Mouse (Mus musculus): ENCODE results near the gene Olfr143. TPM values are rescaled to one million over a fixed set of nuclear protein-coding genes. Genes with fewer than 3 reads are reported as not detected.

The Olfr143 gene
- not detected in 2 replicates for polyA plus RNA-seq (2015; fragmentation: Nextera tagmentation; extraction: Ambion mirVana)

GRCm38 (mm10) chr9:38252474-38252873, at the start of gene Olfr143:
TSS of gene Olfr143 (plus strand) at chr9:38252774.

DNA sequence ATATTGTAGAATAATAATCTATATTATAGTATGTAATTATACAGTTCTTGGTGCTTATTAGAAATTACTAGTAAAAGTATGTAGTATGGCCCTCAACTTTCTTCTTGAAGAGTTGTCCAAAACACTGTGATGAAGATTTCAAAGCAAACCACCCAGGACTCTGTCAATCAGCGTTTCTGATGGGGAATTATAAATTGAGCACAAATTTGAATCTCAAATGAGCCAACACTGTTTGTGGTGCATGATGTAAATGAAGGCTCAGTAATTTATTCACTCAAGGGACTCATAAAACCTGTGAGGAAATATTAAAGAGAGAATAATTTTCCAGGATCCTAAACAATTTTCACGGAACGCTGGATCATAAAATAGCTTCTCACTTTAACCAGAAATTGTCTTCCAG, 44.5 kb upstream of the Olfr143 start, which contains the start of gene Olfr893:
Gene Olfr893 (plus strand): TSS at position 301 of the 400 bp plus-strand sequence.

DNA sequence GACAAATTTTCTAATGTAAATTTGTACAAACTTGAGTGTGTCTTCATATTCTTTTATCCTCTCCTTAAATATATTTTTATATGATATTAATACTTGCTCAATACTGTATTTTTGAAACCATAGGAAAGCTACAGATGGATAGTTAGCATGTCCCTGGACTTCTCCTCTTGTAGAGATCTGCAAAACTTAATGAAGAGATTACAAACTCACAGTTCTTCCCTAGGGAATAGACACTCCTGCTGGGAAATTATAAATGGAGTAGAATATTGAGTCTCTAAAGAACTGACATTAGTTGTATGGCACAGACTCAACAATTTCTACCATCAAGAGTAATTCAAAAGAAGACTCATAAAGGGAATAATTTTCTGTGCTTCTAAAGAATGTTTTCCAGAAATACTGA, 34.8 kb upstream of the Olfr143 start, which contains the start of gene Olfr894:
Gene Olfr894 (plus strand): TSS at position 301 of the 400 bp plus-strand sequence.

GRCm38 (mm10) chr9:38267551-38267950, 15.0 kb downstream of the Olfr143 start, which contains the start of gene Olfr895:
TSS of gene Olfr895 (plus strand) at chr9:38267851.

GRCm38 (mm10) chr9:38290807-38291206, 38.2 kb downstream of the Olfr143 start, which contains the start of gene Olfr896-ps1:
TSS of gene Olfr896-ps1 (plus strand) at chr9:38291107.

Other genes with a start within 250 kb of the Olfr143 start
- not detected in 2 replicates for gene Olfr883, start 227.0 kb upstream of the Olfr143 start, polyA plus RNA-seq (2015; fragmentation: Nextera tagmentation; extraction: Ambion mirVana)
- not detected in 2 replicates for gene Olfr884, start 206.2 kb upstream of the Olfr143 start, polyA plus RNA-seq (2015; fragmentation: Nextera tagmentation; extraction: Ambion mirVana)
- not detected in 2 replicates for gene Olfr885, start 191.5 kb upstream of the Olfr143 start, polyA plus RNA-seq (2015; fragmentation: Nextera tagmentation; extraction: Ambion mirVana)
- not detected in 2 replicates for gene Olfr887, start 168.7 kb upstream of the Olfr143 start, polyA plus RNA-seq (2015; fragmentation: Nextera tagmentation; extraction: Ambion mirVana)
- gene Olfr888, start 144.6 kb upstream of the Olfr143 start, polyA plus RNA-seq (2015; fragmentation: Nextera tagmentation; extraction: Ambion mirVana), result not detected in 2 replicates
- 0.08 and 0.11 TPM in 2 replicates for gene Olfr889, start 137.6 kb upstream of the Olfr143 start, polyA plus RNA-seq (2015; fragmentation: Nextera tagmentation; extraction: Ambion mirVana)
- not detected in 2 replicates for gene Olfr890, start 110.3 kb upstream of the Olfr143 start, polyA plus RNA-seq (2015; fragmentation: Nextera tagmentation; extraction: Ambion mirVana)
- not detected in 2 replicates for gene Olfr891, start 72.0 kb upstream of the Olfr143 start, polyA plus RNA-seq (2015; fragmentation: Nextera tagmentation; extraction: Ambion mirVana)
- gene Olfr893, start 44.4 kb upstream of the Olfr143 start, polyA plus RNA-seq (2015; fragmentation: Nextera tagmentation; extraction: Ambion mirVana), result not detected in 2 replicates
- not detected in 2 replicates for gene Olfr894, start 34.7 kb upstream of the Olfr143 start, polyA plus RNA-seq (2015; fragmentation: Nextera tagmentation; extraction: Ambion mirVana)
- gene Olfr895, start 15.1 kb downstream of the Olfr143 start, polyA plus RNA-seq (2015; fragmentation: Nextera tagmentation; extraction: Ambion mirVana), result not detected in 2 replicates
- gene Olfr896-ps1, start 38.3 kb downstream of the Olfr143 start, polyA plus RNA-seq (2015; fragmentation: Nextera tagmentation; extraction: Ambion mirVana), result not detected in 2 replicates
- gene Olfr25, start 76.3 kb downstream of the Olfr143 start, polyA plus RNA-seq (2015; fragmentation: Nextera tagmentation; extraction: Ambion mirVana), result not detected in 2 replicates
- gene Olfr898, start 95.6 kb downstream of the Olfr143 start, polyA plus RNA-seq (2015; fragmentation: Nextera tagmentation; extraction: Ambion mirVana), result not detected in 2 replicates
- gene Olfr250, start 114.1 kb downstream of the Olfr143 start, polyA plus RNA-seq (2015; fragmentation: Nextera tagmentation; extraction: Ambion mirVana), result not detected in 2 replicates
- gene Olfr251, start 124.3 kb downstream of the Olfr143 start, polyA plus RNA-seq (2015; fragmentation: Nextera tagmentation; extraction: Ambion mirVana), result not detected in 2 replicates
- not detected in 2 replicates for gene Olfr147, start 148.9 kb downstream of the Olfr143 start, polyA plus RNA-seq (2015; fragmentation: Nextera tagmentation; extraction: Ambion mirVana)
- gene Olfr901, start 176.7 kb downstream of the Olfr143 start, polyA plus RNA-seq (2015; fragmentation: Nextera tagmentation; extraction: Ambion mirVana), result not detected in 2 replicates
- gene Olfr902, start 194.9 kb downstream of the Olfr143 start, polyA plus RNA-seq (2015; fragmentation: Nextera tagmentation; extraction: Ambion mirVana), result not detected in 2 replicates
- not detected in 2 replicates for gene Olfr904, start 210.4 kb downstream of the Olfr143 start, polyA plus RNA-seq (2015; fragmentation: Nextera tagmentation; extraction: Ambion mirVana)
- not detected in 2 replicates for gene Olfr905, start 218.3 kb downstream of the Olfr143 start, polyA plus RNA-seq (2015; fragmentation: Nextera tagmentation; extraction: Ambion mirVana)
- gene Olfr906, start 234.3 kb downstream of the Olfr143 start, polyA plus RNA-seq (2015; fragmentation: Nextera tagmentation; extraction: Ambion mirVana), result not detected in 2 replicates
- not detected in 2 replicates for gene Olfr907, start 243.0 kb downstream of the Olfr143 start, polyA plus RNA-seq (2015; fragmentation: Nextera tagmentation; extraction: Ambion mirVana)

All from neural tube, postnatal 0 days (tissue).